Mouse (Mus musculus): ENCODE results near the gene Chsy1.
"Not testable (repeated sequence)": the region's sequence is repeated elsewhere in the genome, so short reads cannot be mapped to it uniquely, and the experiment has no call there.

Chsy1 gene

DNA sequence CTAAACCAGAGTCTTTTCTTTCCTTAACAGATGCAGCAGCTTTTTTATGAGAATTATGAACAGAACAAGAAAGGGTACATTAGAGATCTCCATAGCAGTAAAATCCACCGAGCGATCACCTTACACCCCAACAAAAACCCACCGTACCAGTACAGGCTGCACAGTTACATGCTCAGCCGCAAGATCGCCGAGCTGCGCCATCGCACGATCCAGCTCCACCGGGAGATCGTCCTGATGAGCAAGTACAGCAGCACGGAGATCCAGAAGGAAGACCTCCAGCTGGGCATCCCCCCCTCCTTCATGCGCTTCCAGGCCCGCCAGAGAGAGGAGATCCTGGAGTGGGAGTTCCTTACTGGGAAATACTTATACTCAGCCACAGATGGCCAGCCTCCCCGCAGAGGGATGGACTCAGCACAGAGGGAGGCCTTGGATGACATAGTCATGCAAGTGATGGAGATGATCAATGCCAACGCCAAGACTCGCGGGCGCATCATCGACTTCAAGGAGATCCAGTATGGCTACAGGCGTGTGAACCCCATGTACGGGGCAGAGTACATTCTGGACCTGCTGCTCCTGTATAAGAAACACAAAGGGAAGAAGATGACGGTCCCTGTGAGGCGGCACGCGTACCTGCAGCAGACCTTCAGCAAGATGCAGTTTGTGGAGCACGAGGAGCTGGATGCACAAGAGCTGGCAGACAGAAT is 61.6 kb downstream of the Chsy1 start:
- intact Hi-C loops (cut with DNase I): no loop called here

DNA sequence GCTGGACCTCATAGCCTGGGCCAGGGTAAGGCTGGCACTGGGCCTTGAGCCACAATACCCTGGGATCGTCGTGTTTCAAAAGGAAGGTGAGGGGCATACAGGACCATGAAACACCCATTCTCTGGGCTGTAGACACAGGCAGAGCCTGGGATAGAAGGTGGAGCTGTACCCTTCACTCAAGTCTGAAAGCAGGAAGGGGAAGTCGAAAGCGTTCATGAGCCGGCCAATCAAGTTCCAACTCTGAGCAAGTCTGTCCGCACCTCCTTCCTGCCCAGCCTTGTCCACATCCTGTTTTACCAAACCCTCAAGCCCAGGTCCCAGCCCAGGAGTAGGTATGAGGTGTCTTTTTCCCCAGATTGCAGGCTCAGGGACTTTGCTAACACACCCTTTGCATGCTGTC is 66.4 kb downstream of the Chsy1 start:
- intact Hi-C loops (cut with DNase I): no loop called here

DNA sequence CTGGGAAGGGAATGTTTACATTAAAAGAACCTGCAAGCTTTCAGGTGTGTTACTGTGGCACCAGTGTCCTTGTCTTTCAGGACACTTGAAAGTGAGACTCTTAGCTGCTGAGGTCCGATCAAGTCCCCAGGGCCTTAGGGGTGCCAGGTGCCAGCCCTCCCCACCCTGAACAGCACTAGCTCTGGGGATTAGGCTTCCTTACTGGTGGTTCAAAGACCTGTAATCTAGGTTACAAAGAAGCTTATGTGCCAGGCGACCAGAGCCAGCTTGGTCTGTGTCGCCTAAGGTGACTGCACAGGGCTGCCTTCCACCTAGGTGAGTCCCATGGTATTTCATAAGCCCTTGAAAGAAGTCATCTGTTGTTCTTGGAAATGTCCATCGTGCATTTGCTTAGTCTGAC is 66.9 kb downstream of the Chsy1 start:
- intact Hi-C loops (cut with DNase I): no loop called here

DNA sequence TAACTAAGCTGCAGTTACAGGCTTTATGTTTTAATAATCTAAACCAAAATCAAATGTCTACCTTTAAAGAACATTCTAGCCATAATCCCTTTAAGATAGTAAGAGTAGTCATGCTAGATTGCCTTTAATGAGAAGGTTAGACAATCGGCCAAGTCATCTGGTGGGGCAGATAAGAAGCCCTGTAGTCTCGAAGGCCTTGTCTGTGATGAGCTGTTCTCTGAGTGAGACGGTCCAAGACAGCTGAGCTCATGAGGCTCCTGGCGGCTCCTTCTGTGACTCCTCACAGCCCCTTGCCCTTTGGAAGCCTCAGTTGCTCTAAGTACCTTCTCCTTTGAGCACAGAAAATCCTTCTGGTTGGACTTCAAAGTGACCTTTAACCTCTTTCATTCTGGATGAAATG is 67.6 kb downstream of the Chsy1 start:
- intact Hi-C loops (cut with DNase I): no loop called here

DNA sequence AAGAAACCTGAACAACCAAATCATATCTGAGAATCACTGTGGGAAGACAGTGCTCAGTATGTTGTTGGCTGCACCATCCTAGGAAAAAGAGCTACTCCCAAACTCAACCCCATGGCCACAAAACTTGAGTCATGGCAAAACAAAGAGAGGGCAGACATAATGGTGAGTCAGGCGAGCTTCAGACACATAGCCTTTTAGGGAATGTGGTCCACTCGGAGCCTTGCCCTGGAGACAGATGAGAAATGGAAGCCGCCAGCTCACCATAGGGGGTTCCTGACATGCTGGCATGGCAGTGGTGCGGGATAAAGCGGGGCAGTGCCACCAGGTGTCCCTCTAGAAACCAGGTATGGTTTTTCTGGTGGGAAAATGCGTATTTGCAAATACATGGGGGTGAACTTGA is 68.8 kb downstream of the Chsy1 start:
- intact Hi-C loops (cut with DNase I): no loop called here

DNA sequence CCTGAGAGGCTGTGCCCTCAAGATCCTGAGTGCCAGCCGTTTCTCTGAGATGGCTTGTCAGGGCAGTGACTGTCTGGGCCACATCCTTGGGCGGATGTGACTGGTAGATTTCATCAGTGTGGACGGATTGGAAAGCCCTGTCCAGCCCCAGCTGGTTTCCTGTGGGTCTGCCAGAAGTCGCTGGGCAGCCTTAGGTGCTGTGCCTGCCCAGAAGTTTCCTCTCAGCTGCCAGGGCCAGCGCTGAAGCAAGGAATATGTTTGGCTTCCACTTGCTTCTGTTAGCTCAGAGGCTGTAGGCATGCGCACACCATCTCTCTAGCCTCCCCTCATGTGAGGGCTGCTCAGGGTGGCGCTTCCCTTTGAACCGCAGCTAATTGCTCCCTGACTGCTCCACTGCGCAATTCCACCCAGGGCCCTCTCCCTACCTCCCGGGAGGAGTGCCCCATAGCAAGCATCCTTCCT is 69.8 kb downstream of the Chsy1 start:
- intact Hi-C loops (cut with DNase I): no loop called here

DNA sequence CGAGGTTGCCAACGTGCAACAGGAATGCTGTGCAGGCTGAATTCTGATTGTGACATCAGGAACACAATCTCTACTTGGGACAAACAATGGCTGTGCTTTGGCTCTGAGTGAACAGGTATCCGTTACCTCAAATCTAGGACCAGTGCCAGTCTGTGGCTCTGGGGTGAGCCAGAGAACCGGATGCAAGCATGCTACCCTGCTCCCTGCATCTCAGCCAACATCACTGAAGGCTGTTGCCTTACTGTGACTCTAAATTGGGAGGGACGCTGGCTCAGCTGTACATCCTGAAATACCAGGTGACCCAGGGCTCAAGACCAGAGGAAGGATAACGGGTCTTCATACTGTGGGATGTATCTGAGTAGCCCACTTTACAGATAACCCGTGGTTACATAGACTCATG is 70.4 kb downstream of the Chsy1 start:
- intact Hi-C loops (cut with DNase I): no loop called here

DNA sequence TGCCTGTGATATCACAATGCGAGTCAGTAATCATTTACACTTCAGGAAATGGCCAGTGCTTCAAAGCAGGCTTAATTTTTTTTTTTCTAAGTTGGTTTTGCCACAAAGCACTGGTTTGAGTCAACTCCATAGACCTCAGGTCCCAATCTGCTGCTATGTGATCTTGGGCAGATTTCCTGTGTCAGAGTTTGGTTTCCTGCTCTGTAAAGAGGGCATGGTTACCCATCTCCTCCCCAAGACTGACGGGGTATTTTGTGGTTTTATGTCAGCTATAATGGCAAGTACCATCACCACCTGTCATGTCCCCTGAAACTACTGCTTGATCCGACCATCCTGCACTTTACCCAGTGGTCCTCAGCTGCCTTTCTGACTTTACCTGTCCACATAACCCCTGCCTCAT is 70.9 kb downstream of the Chsy1 start:
- intact Hi-C loops (cut with DNase I): no loop called here

DNA sequence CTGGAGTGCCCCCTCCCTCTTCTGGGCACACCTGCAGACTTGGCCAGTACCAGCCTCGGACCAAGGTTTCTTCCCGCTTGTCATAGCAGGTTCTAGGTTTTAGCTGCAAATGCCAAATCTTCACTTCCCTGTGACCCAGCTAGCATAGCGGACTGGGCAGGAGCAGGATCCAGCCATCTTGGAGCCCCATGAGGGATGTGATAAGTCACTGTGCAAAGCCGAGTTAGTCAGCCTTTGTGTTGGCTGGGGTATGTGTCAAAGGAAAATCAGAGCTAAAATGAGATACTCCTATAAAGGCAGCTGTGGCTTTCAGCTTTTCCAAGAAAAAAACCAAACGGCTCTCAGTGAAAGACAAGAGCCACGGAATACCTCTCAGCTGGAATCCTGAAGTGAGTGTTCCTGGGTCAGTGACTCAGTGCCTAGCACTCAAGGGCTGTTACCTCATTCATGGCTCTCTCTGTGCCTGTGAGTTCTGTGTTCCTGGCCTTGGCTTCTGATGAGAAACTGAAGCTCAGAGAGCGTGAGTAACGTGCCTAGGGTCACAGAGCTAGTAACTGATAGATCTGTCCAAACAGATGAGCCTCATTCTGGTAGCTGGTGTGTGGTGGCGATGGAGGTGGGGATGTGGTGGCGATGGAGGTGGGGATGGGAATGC is 71.5 kb downstream of the Chsy1 start:
- intact Hi-C loops (cut with DNase I): no loop called here

DNA sequence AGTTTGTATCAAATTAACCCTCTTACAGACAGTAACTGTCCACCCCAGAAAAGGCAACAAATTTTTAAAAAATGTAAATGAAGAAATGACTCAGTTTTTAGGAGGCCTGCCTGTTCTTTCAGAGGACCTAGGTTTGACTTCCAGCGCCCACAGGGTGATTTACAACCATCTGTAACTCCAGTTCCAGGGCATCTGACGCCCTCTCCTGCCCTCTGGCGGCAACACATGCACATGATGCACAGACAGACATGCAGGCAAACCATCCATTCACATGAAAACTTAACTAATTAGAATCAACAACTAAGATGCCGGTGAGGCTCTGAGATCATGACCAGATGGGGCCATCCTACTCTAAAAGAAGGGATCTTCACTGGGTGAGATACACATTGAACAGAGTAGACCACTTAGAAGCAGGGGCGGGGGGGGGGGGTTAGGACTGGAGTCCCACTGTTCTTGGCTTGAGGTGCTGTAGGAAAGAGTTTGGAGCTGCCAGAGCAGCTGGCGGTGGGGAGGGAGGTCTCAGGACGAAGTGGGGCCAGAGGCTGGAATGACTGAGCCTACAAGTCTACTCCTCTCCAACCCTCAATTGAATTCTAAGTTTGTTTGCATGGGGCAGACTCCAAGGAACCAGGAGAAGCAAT is 72.9 kb downstream of the Chsy1 start:
- intact Hi-C loops (cut with DNase I): no loop called here

DNA sequence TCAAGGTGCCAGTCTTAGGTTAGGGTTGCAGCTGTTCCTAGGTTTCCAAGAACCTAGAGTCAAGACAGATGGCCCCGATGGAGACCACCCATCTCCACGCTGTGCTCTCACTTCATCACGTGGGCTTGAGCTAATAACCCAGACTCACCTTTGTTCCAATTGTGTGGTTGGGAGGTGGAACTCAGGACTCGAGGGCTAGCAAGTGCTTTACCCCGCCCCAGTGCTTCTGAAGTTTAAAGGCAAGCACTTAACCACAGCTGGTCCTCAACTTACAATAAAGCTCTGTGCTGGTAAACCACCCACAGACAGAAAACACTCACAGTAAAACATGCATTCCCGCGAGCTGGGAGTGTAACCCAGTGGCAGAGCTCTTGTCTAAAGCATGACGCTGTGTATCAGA is 74.1 kb downstream of the Chsy1 start:
- intact Hi-C loops (cut with DNase I): no loop called here

DNA sequence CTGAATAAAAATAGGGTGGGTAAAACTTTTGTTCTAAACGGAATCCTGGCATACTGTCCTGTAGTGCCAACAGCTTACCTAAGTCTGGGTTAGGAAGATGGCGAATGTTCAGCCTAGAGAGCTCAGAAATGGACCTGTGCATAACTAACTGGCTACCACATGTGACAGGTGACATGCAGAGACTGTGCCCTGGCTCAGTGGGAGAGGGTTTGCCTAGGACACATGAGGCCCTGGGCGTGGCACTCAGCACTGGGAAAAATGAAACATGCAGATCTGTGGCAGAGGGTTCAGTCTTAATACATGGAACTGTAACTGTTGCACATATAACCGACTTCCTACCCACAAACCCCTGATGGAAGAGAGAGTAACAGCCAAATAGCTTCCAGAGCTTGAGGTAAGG is 74.7 kb downstream of the Chsy1 start:
- intact Hi-C loops (cut with DNase I): no loop called here

DNA sequence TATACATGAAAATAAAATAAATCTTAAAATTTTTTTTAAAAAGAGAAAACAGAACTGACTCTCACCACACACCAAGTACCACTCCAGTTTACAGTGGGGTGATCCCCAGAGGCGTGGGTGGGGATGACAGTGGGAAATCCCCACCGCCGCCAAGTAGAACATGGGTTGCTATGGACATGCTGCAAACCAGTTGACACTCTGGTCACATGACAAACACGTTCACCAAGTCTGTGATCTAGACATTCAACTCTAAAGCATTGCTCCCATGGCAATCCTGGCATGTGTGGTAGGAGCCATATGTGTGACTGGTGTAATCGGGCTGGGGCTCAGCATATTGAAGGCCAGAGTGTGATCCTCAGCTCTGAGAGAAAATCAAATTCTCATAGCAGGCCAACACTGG is 76.1 kb downstream of the Chsy1 start:
- intact Hi-C loops (cut with DNase I): no loop called here

DNA sequence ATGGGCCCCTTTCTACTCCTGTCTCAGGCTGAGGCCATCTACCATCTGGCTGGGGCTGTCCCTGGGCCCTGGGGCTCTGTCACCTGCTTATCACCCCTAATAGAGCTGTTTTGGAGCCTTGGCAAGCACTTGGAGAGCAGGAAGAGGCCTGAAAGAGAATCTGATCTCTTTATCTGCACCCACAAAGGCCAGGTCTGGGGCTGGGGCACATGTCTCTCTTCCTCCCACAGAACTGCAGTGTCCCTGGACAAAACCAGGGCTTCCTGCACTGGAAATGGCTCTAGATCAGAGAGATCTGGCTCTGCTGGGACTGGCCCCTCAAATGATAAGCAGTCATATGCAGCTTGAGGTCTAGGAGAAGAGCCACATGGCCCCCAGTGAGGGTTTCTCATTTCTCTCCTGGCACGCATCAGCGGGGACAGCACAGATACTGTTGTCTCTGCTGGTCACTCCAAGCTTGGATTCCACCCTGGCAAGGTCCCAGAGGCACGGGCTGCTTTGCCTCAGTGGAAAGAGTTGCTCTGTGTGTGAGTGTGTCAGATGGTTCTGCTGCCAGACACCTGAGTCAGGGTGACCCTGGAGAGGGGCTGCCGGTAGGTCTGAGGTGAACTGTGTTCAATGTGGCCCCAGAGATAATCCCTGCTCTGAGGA is 78.4 kb downstream of the Chsy1 start:
- intact Hi-C loops (cut with DNase I): no loop called here

DNA sequence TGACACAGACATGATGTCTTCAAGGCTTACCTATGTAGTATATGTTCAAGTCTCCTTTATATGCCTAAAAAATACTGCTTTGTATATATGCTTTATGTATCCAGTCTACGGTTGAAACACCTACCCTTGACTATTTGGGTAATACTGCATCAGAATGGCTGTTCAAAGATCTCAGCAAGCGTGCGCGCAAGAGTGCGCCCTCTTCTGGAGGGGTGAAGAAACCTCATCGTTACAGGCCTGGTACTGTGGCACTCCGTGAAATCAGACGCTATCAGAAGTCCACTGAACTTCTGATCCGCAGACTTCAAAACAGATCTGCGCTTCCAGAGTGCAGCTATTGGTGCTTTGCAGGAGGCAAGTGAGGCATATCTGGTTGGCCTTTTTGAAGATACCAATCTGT is 81.1 kb downstream of the Chsy1 start:
- intact Hi-C loops (cut with DNase I): not testable (repeated sequence)

DNA sequence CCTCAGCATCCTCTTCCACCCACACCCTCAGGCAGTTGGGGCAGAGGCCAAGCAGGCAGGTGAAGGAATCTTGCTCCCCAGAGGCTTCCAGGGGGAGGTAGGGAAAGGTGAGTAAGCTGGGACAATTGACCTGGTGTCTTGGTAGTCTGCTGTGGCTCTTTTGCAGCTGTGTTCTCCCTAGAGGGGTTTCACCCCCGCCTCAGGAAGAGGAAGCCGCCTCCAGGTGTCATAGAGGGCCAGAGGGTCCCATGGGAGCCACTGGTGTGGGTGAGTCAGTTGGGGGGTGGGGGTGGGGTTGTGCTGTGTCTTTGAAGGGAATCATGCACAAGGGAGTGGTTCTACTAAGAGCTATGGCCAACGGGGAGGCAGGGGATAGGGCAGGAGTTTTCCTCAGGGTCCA is 85.2 kb downstream of the Chsy1 start:
- intact Hi-C loops (cut with DNase I): no loop called here

DNA sequence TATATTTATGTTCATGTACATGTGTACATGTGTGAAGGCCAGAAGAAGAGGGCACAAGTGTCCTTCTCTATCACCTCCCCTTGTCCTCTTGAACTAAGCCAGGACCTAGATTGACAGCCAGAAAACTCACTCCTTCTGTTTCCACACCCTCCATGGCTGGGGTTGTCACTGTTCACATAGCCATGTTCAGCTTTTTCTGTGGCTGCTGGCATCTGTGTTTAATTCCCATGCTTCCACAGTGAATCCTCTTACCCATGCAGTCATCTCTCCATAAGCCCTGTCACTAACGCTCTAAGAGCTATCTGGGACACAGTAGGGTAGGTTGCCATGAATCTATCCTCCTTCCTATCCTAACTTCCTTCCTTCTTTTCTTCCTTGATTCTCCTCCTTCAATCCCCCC is 86.6 kb downstream of the Chsy1 start:
- intact Hi-C loops (cut with DNase I): no loop called here

DNA sequence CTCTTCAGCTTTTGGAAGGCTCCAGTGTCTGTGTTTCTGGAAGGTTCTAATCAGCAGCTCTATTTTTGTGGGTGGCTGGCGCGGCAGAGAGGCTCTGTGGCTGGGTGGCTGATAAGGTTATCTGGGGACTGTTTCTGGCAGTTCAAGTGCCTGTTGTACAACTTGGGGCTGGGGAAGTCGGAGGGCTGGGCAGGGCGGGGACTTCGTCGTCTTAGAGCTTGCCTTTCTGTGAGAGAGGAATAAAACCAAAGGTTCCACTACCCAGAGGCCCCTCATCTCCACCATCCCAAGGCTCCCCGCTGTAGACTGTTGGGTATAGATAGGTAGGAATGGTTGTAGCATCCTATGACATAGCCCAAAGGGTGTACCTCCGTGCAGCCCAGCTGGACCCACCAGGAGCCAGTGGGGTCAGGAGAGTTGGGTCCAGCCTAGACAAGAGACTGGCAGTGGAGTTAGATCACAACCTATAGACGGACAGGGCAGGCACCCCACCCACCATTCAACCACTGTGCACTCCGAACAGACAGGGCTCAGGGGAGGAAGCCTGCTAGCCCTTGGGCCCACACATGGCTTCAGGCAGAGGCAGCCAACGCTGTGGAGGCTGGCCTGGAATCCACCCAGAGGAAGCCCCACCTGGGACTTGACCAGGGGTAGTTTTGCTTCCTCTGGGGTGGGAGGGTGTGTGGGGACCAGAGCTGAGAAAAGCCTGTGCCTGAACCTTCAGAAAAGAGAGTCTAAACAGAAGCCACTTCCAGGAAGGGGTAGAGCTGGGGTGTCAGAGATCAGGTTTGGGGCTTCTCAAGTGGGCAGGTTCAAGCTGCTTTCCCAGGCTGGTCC is 87.5 kb downstream of the Chsy1 start:
- intact Hi-C loops (cut with DNase I): no loop called here

DNA sequence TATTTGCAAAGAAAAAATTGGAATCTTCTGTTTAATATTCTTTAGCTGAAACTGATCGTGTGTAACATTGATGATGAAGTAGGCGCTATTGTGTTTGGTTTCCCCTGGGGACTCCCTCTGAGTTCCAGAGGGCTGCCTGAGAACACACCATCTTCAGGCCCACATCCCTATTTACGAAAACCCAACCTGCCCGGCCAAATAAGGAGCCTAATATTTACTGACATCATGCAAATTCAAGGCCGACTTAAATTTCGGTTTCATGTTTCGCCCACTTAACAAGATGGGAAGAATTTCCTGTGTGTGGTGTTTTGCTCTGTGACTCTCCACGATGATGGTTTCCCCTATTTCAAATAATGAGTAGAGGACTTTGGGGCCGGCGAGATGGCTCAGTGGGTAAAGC is 89.1 kb downstream of the Chsy1 start:
- intact Hi-C loops (cut with DNase I): no loop called here

DNA sequence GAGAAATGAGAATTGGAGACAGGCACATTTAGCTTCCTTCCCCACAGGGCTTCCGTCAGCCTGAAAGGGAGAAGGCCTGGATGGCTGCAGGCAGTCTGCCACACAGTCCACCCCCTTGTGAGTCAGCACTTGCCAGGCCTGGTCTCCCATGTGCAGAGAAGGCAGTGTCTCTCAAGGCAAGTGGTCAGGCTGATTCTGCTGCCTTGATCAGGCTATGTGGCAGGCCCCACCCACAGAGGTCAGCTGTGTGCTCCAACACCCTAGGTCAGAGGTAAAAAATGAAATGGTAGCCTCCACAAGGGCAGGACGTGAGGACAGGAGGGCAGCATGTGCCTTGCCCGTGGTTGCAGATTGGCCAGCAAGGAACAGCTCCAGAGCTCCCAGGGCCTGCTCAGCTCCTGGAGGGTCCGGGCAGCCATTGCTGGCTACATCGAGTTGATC is 90.1 kb downstream of the Chsy1 start:
- intact Hi-C loops (cut with DNase I): no loop called here

DNA sequence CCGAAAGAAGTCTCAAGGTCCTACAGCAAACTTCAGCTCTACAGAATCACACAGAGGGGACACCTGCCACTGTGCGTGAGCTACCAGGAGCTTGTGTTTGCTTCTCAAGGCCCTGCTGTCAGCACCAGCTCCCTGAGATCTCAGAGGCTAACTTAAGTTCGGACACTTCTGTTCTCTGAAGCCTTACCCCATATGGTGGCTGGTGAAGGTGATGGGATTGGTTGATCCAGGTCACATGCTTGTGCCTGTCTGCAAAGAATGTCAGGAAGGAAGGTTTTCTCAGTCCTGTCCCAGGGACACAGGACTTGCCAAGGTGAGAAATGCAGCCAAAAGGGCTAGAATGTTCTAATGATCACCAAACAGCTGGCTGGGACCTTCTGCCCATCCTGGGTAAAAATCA is 91.1 kb downstream of the Chsy1 start:
- intact Hi-C loops (cut with DNase I): no loop called here
